ENCODE assay signal across 7 mouse cellular contexts in genomic region chrX:12089027-12089340, GRCm38 (mm10).
A peak's percentile ranks its signal among the peaks of the same experiment; 100 is the strongest.
DNase-seq lines count a peak whose midpoint lies in the region; ATAC-seq and TF ChIP-seq lines count a peak whose summit lies in the region.

No protein-coding gene starts in this region.

- no peak for ATAC-seq in embryonic facial prominence, embryonic 14.5 days (ENCODE audit: low read depth)
- no peak for ATAC-seq in intestine, embryonic 16.5 days
- no peak; the same call in 1 of the 2 replicates for ATAC-seq in neural tube, embryonic 13.5 days (ENCODE audit: low read depth)

- 3% methylated on average over 7 of the region's 13 CpGs for WGBS in embryonic facial prominence, embryonic 14.5 days
- WGBS in intestine, embryonic 16.5 days = 5% methylated on average over 13 of the region's 13 CpGs
- WGBS in neural tube, embryonic 13.5 days = 4% methylated on average over 13 of the region's 13 CpGs

- no peaks in the 10 kb centered on the region for H3K9me3 ChIP-seq in embryonic facial prominence, embryonic 14.5 days (ENCODE audit: control insufficient read depth, low read length)
- no peaks in the 10 kb centered on the region for H3K9me3 ChIP-seq in intestine, embryonic 16.5 days (ENCODE audit: control insufficient read depth, low read length)
- no peaks in the 10 kb centered on the region for H3K9me3 ChIP-seq in neural tube, embryonic 13.5 days

- no peak for TF ChIP-seq CTCF in layer of hippocampus, adult 2 months (conservative IDR thresholded peaks at IDR 0.05)

- H3K9ac ChIP-seq in embryonic facial prominence, embryonic 14.5 days (ENCODE audit: low read depth, low read length) = peak overlapping the region; percentile 66
- H3K9ac ChIP-seq in intestine, embryonic 16.5 days (ENCODE audit: low read depth, low read length) = peak overlapping the region; percentile 80
- H3K9ac ChIP-seq in neural tube, embryonic 13.5 days = peak overlapping the region; percentile 77

- peak overlapping the region; percentile 60 for H3K4me3 ChIP-seq in layer of hippocampus, adult 2 months
- peak overlapping the region; percentile 48 for H3K4me3 ChIP-seq in embryonic facial prominence, embryonic 14.5 days (ENCODE audit: low read depth, low read length)
- H3K4me3 ChIP-seq in intestine, embryonic 16.5 days (ENCODE audit: low read length) = peak overlapping the region; percentile 57
- H3K4me3 ChIP-seq in neural tube, embryonic 13.5 days = peak overlapping the region; percentile 47

- H3K36me3 ChIP-seq in embryonic facial prominence, embryonic 14.5 days (ENCODE audit: control insufficient read depth, insufficient read depth, low read length) = no peaks in the 10 kb centered on the region
- H3K36me3 ChIP-seq in intestine, embryonic 16.5 days (ENCODE audit: control insufficient read depth, insufficient read depth, low read length) = no peaks in the 10 kb centered on the region
- H3K36me3 ChIP-seq in neural tube, embryonic 13.5 days = no peaks in the 10 kb centered on the region

- peaks cover 92% of the 10 kb centered on the region for H3K27me3 ChIP-seq in embryonic facial prominence, embryonic 14.5 days (replicated peaks; ENCODE audit: control insufficient read depth, insufficient read depth, low read length)
- H3K27me3 ChIP-seq in intestine, embryonic 16.5 days (replicated peaks; ENCODE audit: control insufficient read depth, insufficient read depth, low read length) = peaks cover 34% of the 10 kb centered on the region
- peaks cover 94% of the 10 kb centered on the region for H3K27me3 ChIP-seq in neural tube, embryonic 13.5 days

- H3K4me1 ChIP-seq in embryonic facial prominence, embryonic 14.5 days (ENCODE audit: control insufficient read depth, insufficient read depth, low read length) = peaks cover 10% of the 10 kb centered on the region; the same call in 1 of the 2 replicates
- H3K4me1 ChIP-seq in intestine, embryonic 16.5 days (ENCODE audit: control insufficient read depth, insufficient read depth, low read length) = peaks cover 25% of the 10 kb centered on the region
- peaks cover 51% of the 10 kb centered on the region for H3K4me1 ChIP-seq in neural tube, embryonic 13.5 days (replicated peaks)

- H3K27ac ChIP-seq in layer of hippocampus, adult 2 months = peak overlapping the region; percentile 94
- H3K27ac ChIP-seq in embryonic facial prominence, embryonic 14.5 days (replicated peaks; ENCODE audit: low read depth, low read length) = peak overlapping the region; percentile 81
- peak overlapping the region; percentile 91 for H3K27ac ChIP-seq in intestine, embryonic 16.5 days (ENCODE audit: low read length)
- H3K27ac ChIP-seq in neural tube, embryonic 13.5 days (replicated peaks) = peak overlapping the region; percentile 97

- peak overlapping the region; percentile 88 for H3K4me2 ChIP-seq in embryonic facial prominence, embryonic 14.5 days (ENCODE audit: low read depth, low read length)
- peak overlapping the region; percentile 90 for H3K4me2 ChIP-seq in intestine, embryonic 16.5 days (ENCODE audit: low read depth, low read length)
- peak overlapping the region; percentile 80 for H3K4me2 ChIP-seq in neural tube, embryonic 13.5 days

- DNase-seq in layer of hippocampus, adult 2 months (ENCODE audit: low spot score in 2 of 2) = no peak
- DNase-seq in layer of hippocampus, adult 8-10 months (ENCODE audit: low spot score in 2 of 2) = no peak
- DNase-seq in embryonic facial prominence, embryonic 14.5 days (ENCODE audit: low spot score) = no peak
- DNase-seq in T-cell, adult 2 months (ENCODE audit: low spot score) = no peak
- DNase-seq in cerebellum, adult 18-20 months = no peak
